Mouse (Mus musculus) spleen, adult 2 months (tissue): ENCODE data around the gene Gpr34. TPM values are rescaled to one million over a fixed set of nuclear protein-coding genes. Genes with fewer than 3 reads are reported as not detected.
A peak's percentile ranks its signal among the peaks of the same experiment; 100 is the strongest.

Source experiments
- DNase-seq, 2 experiments: peaks; one replicate each; pipeline versions ENCODE4 v3.0.0 to v3.0.0-alpha.2; 2012 to 2021; ENCODE audit warnings: low spot score in 2 of 2, low read depth in 1 of 2
- H3K27ac ChIP-seq: fragments of 200-500 bp; 2 replicates; pipeline ENCODE4 v1.5.1; 2012; ENCODE audit warnings: low read length, inconsistent platforms; ENCODE audit not compliant: insufficient read depth
- H3K27me3 ChIP-seq: fragments of 200-500 bp; 2 replicates; pipeline ENCODE4 v1.6.1; 2012; ENCODE audit warnings: mild to moderate bottlenecking, moderate library complexity, low read length, inconsistent platforms; ENCODE audit not compliant: control insufficient read depth, insufficient read depth
- H3K36me3 ChIP-seq: fragments of 200-500 bp; 2 replicates; pipeline ENCODE4 v1.6.1; 2012; ENCODE audit warnings: mild to moderate bottlenecking, low read length, inconsistent platforms; ENCODE audit not compliant: control insufficient read depth, insufficient read depth
- H3K4me1 ChIP-seq: fragments of 200-500 bp; 2 replicates; pipeline ENCODE4 v1.6.1; 2011; ENCODE audit warnings: inconsistent platforms; ENCODE audit not compliant: control insufficient read depth, insufficient read depth, insufficient read length
- H3K4me3 ChIP-seq: fragments of 200-500 bp; 2 replicates; pipeline ENCODE4 v1.5.1; 2011; ENCODE audit warnings: mild to moderate bottlenecking, inconsistent platforms; ENCODE audit not compliant: insufficient read depth, insufficient read length; ENCODE audit errors: extremely low read depth
- CTCF ChIP-seq: fragments of 200-500 bp; IDR thresholded peaks from 2 replicates; pipeline ENCODE4 v1.5.1; 2011; ENCODE audit warnings: mild to moderate bottlenecking, inconsistent platforms; ENCODE audit not compliant: insufficient read depth, insufficient read length, insufficient replicate concordance; ENCODE audit errors: extremely low read depth
- POLR2A ChIP-seq: fragments of 200-500 bp; IDR thresholded peaks from 2 replicates; pipeline ENCODE4 v1.6.1; 2011; ENCODE audit warnings: low read depth, low read length, inconsistent platforms
- WGBS: fragments of 180-500 bp; shearing (Covaris S2); methylation state at CpG from one replicate; pipeline ENCODE4 v1.1.7; 2018; 5-methylcytosine and 5-hydroxymethylcytosine counted together
- polyA plus RNA-seq: library from polyadenylated mRNA; depleted of rRNA; stranded (reverse); fragments of >200 nt; gene quantifications from 2 replicates; pipeline ENCODE4 v1.2.3, GENCODE M21; 2012

The Gpr34 gene
- polyA plus RNA-seq, 1 experiment: 0.54 TPM

GRCm38 (mm10) chrX:13616726-13617125 lies 15.2 kb upstream of the Gpr34 start:
- Histone ChIP-seq H3K36me3 (no peaks in the 10 kb centered on the region), H3K27ac (no peak overlapping the region), H3K27me3 (no peaks in the 10 kb centered on the region), H3K4me1 (0 out of 2 replicates have a peak, but pooled peaks cover 3% of the 10 kb centered on the region), H3K4me3 (no peak overlapping the region)
- TF ChIP-seq CTCF: no peak
- no peak for TF ChIP-seq POLR2A
- no peak for DNase-seq
- 44% methylated on average over 1 of the region's 1 CpGs for WGBS

GRCm38 (mm10) chrX:13617294-13617693 lies 14.6 kb upstream of the Gpr34 start:
- H3K36me3 ChIP-seq: no peaks in the 10 kb centered on the region
- no peak for DNase-seq
- 79% methylated on average over 1 of the region's 1 CpGs for WGBS

GRCm38 (mm10) chrX:13618476-13618875 lies 13.4 kb upstream of the Gpr34 start:
- DNase-seq: no peak
- Histone ChIP-seq H3K36me3 (no peaks in the 10 kb centered on the region), H3K27ac (no peak overlapping the region), H3K4me3 (no peak overlapping the region), H3K27me3 (no peaks in the 10 kb centered on the region), H3K4me1 (0 out of 2 replicates have a peak, but pooled peaks cover 3% of the 10 kb centered on the region)
- WGBS: 40% methylated on average over 4 of the region's 4 CpGs
- TF ChIP-seq POLR2A (no peak), CTCF (no peak)

More at GRCm38 (mm10) chrX:13617294-13617693, 14.6 kb upstream of the Gpr34 start:
- Histone ChIP-seq H3K27me3 (no peaks in the 10 kb centered on the region), H3K4me1 (0 out of 2 replicates have a peak, but pooled peaks cover 3% of the 10 kb centered on the region), H3K4me3 (no peak overlapping the region), H3K27ac (no peak overlapping the region)
- TF ChIP-seq CTCF (no peak), POLR2A (no peak)

- 0 out of 2 replicates have a peak, but pooled peaks cover 3% of the 10 kb centered on the region for H3K4me1 ChIP-seq
- no peak overlapping the region for H3K4me3 ChIP-seq
- no peak for DNase-seq
- H3K36me3 ChIP-seq: no peaks in the 10 kb centered on the region
- WGBS: 69% methylated on average over 4 of the region's 4 CpGs
- TF ChIP-seq POLR2A (no peak), CTCF (no peak)
- H3K27ac ChIP-seq: no peak overlapping the region
- H3K27me3 ChIP-seq: no peaks in the 10 kb centered on the region
Observed at GRCm38 (mm10) chrX:13621473-13621872, 10.4 kb upstream of the Gpr34 start.

GRCm38 (mm10) chrX:13622654-13623053 lies 9.2 kb upstream of the Gpr34 start:
- no peaks in the 10 kb centered on the region for H3K36me3 ChIP-seq
- WGBS: 74% methylated on average over 5 of the region's 5 CpGs
- H3K4me1 ChIP-seq: 0 out of 2 replicates have a peak, but pooled peaks cover 3% of the 10 kb centered on the region
- no peak overlapping the region; the same call in 1 of the 2 replicates for H3K27ac ChIP-seq
- H3K27me3 ChIP-seq: no peaks in the 10 kb centered on the region
- no peak overlapping the region for H3K4me3 ChIP-seq
- no peak for TF ChIP-seq CTCF
- no peak for TF ChIP-seq POLR2A
- no peak for DNase-seq

- WGBS: 47% methylated on average over 1 of the region's 1 CpGs
- H3K4me1 ChIP-seq: peaks cover 3% of the 10 kb centered on the region; the same call in 1 of the 2 replicates
- TF ChIP-seq CTCF: no peak
- no peak for TF ChIP-seq POLR2A
Observed at GRCm38 (mm10) chrX:13636398-13636797, 4.5 kb downstream of the Gpr34 start.

GRCm38 (mm10) chrX:13638894-13639293 lies 7.0 kb downstream of the Gpr34 start:
- 74% methylated on average over 2 of the region's 2 CpGs for WGBS
- DNase-seq: no peak
- no peak overlapping the region for H3K4me3 ChIP-seq
- TF ChIP-seq POLR2A (no peak), CTCF (no peak)
- H3K36me3 ChIP-seq: no peaks in the 10 kb centered on the region
- H3K27ac ChIP-seq: no peak overlapping the region
- H3K4me1 ChIP-seq: peaks cover 3% of the 10 kb centered on the region; the same call in 1 of the 2 replicates
- no peaks in the 10 kb centered on the region for H3K27me3 ChIP-seq

More at GRCm38 (mm10) chrX:13636398-13636797, 4.5 kb downstream of the Gpr34 start:
- H3K4me3 ChIP-seq: no peak overlapping the region
- DNase-seq: no peak
- H3K36me3 ChIP-seq: no peaks in the 10 kb centered on the region
- H3K27ac ChIP-seq: peak overlapping the region; percentile 79
- H3K27me3 ChIP-seq: no peaks in the 10 kb centered on the region
